7 mouse cellular contexts compared by ENCODE assay signal in genomic region chr7:46100563-46100962, GRCm38 (mm10). TPM values are rescaled to one million over a fixed set of nuclear protein-coding genes. Genes with fewer than 3 reads are reported as not detected.
DNase-seq lines count a peak whose midpoint lies in the region; ATAC-seq lines count a peak whose summit lies in the region.

Gene Kcnj11 (minus strand): TSS chr7:46100764.

- 0% methylated on average over 28 of the region's 34 CpGs for WGBS in midbrain, embryonic 11.5 days

- H3K4me1 ChIP-seq in midbrain, embryonic 11.5 days (ENCODE audit: control insufficient read depth, insufficient read depth, low read length), result no peaks in the 10 kb centered on the region

- intact Hi-C loops in gastrocnemius, postnatal 14 days (cut with DNase I; ENCODE audit: low total_unique reads), result no loop called here
- intact Hi-C loops in left cerebral cortex, postnatal 36 days (cut with DNase I), result no loop called here

- no peak within 1 kb of the TSS for H3K27ac ChIP-seq in midbrain, embryonic 11.5 days (ENCODE audit: low read depth, low read length)

- H3K4me2 ChIP-seq in midbrain, embryonic 11.5 days, result peak within 1 kb of the TSS; percentile 80

- peak within 1 kb of the TSS; percentile 55 for H3K4me3 ChIP-seq in midbrain, embryonic 11.5 days (ENCODE audit: low read depth, low read length)

- peaks cover 13% of the 10 kb centered on the region for H3K27me3 ChIP-seq in midbrain, embryonic 11.5 days (ENCODE audit: control insufficient read depth, insufficient read depth, low read length)

- H3K9me3 ChIP-seq in midbrain, embryonic 11.5 days (ENCODE audit: control insufficient read depth, low read length), result no peaks in the 10 kb centered on the region

- H3K36me3 ChIP-seq in midbrain, embryonic 11.5 days (ENCODE audit: control insufficient read depth, insufficient read depth, low read length), result no peaks in the 10 kb centered on the region

- peak within 1 kb of the TSS; percentile 67 for H3K9ac ChIP-seq in midbrain, embryonic 11.5 days (ENCODE audit: low read length)

- ATAC-seq in midbrain, embryonic 11.5 days (ENCODE audit: low FRiP score), result peak; percentile 85

- DNase-seq in adrenal gland, adult 2 months, result peak; percentile 74
- peak; percentile 91 for DNase-seq in embryo, embryonic 10 days (ENCODE audit: low spot score)
- DNase-seq in gastrocnemius, postnatal 14 days, result peak; percentile 86
- DNase-seq in induced T-regulatory cell, adult 2 months (ENCODE audit: low read depth), result peak; percentile 85
- peak; percentile 74 to 79 for DNase-seq in left cerebral cortex, postnatal 36 days (ENCODE audit: low spot score in 2 of 2)
- peak; percentile 100 for DNase-seq in midbrain, embryonic 11.5 days (ENCODE audit: low spot score, missing footprints)
- peak; percentile 44 for DNase-seq in spleen, adult 12 weeks (ENCODE audit: low spot score)

RNA-seq across cellular contexts. Expression of gene Kcnj11, which starts in this region (rescaled TPM):
- 1 to 10 TPM; 2.9 to 3.2 TPM for total RNA-seq in adrenal gland, adult 2 months (2021)
- 1.0 and 3.4 TPM in 2 replicates for polyA plus RNA-seq in adrenal gland, adult 2 months (2012; rRNA removed)
- total RNA-seq in gastrocnemius, postnatal 14 days (2021), result 10 to 100 TPM; 70.7 to 71.9 TPM
- 10 to 100 TPM; 41.3 to 44.6 TPM for total RNA-seq in left cerebral cortex, postnatal 36 days (2021)
- polyA plus RNA-seq in midbrain, embryonic 11.5 days (2014; fragmentation: Nextera tagmentation; extraction: Ambion mirVana), result 0.07 and 0.49 TPM in 2 replicates

Comparison
In these comparisons a context has a peak if more than half of its experiments do, and no peak if none do; other contexts are left out.
1. RNA of gene Kcnj11 (total RNA-seq): 70.7 to 71.9 TPM in gastrocnemius, postnatal 14 days and 41.3 to 44.6 TPM in left cerebral cortex, postnatal 36 days; 2.9 to 3.2 TPM in adrenal gland, adult 2 months; every median in the first group is over 10 times any median in the second.
2. Peak in DNase-seq, ATAC-seq, H3K4me3 ChIP-seq, H3K9ac ChIP-seq and H3K4me2 ChIP-seq in midbrain, embryonic 11.5 days; RNA of the gene not detected or under 1 TPM.
3. DNase-seq: peak in every context shown above with its lines; median percentile 100 in midbrain, embryonic 11.5 days; 91 in embryo, embryonic 10 days; 86 in gastrocnemius, postnatal 14 days; 85 in induced T-regulatory cell, adult 2 months; 76 in left cerebral cortex, postnatal 36 days; 74 in adrenal gland, adult 2 months; 44 in spleen, adult 12 weeks.